Mouse (Mus musculus): Measurements from ENCODE around the gene Tspan14.

DNA sequence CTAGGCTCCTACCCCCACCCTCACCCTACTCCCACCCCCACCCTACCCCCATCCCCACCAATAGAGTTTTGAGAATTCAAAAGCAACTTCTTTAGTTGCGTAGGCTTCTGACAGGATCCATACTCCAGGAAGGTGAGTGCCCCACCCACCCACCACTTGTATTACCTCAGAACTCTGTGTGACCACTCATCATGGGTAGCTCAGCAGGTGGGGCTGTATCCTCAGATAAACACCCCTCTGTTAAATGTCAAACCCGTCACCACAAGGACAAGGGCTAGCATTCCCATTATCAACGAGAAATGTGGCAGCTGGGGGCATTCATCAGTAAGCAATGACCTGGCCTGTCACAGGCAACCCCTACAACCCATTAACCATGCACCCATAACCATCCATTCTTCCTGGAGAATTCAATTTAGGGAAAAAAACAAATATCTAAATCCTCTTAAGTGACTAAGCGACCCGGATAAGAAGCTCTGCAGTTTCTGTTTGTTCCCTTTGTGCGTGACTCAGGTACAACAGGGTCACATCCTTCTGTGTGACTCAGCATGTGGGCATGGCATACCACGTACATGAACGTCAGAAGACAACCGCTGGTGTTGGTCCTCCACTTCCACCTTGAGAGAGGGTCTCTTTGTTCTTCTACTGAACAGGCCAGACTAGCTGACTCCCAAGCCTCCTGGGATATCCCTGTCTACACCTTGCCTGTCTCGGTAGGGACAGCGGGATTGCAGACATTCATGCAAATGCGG is 64.1 kb downstream of the Tspan14 start:
- no peak for TF ChIP-seq CTCF (IDR thresholded peaks at IDR 0.05; ENCODE audit: low read depth, low read length)
- no peak for TF ChIP-seq GATA2 (IDR thresholded peaks at IDR 0.05; ENCODE audit: borderline replicate concordance, low read depth, low read length)
- TF ChIP-seq TAL1 (conservative IDR thresholded peaks at IDR 0.05; ENCODE audit: low read depth, low read length), result no peak
